Mouse (Mus musculus) ovary, adult 10 weeks (tissue): ENCODE results near the gene Sult6b1. TPM values are rescaled to one million over a fixed set of nuclear protein-coding genes. Genes with fewer than 3 reads are reported as not detected.

Experiments used
- polyA plus RNA-seq: library from polyadenylated mRNA; stranded (reverse); fragments of 350-450 nt; fragmentation: Illumina TruSeq; extraction: RNeasy Lipid Tissue Mini Kit (QIAGEN cat#74804); gene quantifications from one replicate; pipeline ENCODE4 v1.2.3, GENCODE M21; 2014

The Sult6b1 gene
- 1.1 TPM for polyA plus RNA-seq

DNA sequence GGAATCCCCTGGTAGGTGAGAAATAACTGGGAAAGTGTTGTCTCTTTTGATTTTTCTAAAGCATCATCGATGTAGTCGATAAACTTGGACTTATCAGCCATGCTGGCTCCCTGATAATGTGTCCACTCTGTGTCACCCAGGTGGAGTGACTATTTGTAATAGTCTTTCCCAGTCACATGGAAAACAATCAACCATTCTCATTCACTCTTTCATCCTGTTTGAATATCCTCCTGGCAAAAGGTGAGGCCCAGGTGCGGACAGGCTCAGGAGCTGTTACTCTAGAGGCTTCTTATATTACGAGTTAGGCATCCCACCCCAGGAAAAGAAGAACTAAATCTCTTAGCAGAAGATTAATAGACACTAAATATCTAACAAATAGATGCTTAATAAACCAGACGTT is at the start of gene Sult6b1:
Gene Sult6b1 (minus strand): TSS at position 101 of the 400 bp plus-strand sequence.

GRCm38 (mm10) chr17:78936466-78937228 is 29.9 kb upstream of the Sult6b1 start, which contains the start of the genes Cebpz and Ndufaf7:
TSS of gene Cebpz (minus strand) at chr17:78937066.
TSS of gene Ndufaf7 (plus strand) at chr17:78937136.

DNA sequence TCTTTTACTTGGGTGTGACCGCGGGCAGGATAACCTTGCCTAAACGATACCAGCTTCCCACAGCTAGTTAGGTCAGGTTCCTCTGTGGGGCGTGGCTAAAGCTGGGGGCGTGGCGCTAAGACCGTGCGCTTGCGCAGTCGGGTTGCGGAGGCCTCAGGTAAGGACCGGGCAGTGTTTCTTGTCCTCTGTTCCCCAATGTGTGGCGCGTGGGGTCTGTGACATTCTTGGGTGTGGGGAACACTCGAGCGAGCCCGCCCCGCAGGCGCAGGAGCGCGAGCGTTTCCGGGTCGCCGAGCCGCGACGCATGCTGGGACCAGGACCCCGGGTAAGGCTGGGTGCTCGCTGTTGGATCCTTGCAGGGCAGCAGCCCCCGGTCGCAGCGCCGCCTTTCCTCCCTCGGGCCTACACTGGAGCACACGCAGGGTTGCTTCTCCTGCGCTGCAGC is 9.6 kb upstream of the Sult6b1 start, which contains the start of gene Cebpzos:
Gene Cebpzos (plus strand): TSS at position 132 of the 445 bp plus-strand sequence.

GRCm38 (mm10) chr17:78882401-78883112 is 24.2 kb downstream of the Sult6b1 start, which contains the start of gene Eif2ak2:
TSS of gene Eif2ak2 (minus strand) at chr17:78882573.

GRCm38 (mm10) chr17:78834856-78835835 is 71.6 kb downstream of the Sult6b1 start, which contains the start of the genes Heatr5b and Gpatch11:
TSS of gene Heatr5b (minus strand) at chr17:78835364.
TSS of gene Gpatch11 (plus strand) at chr17:78835567.

Other genes with a start within 250 kb of the Sult6b1 start
- 119 TPM for gene Strn, start 169.8 kb downstream of the Sult6b1 start, polyA plus RNA-seq
- gene Heatr5b, start 71.6 kb downstream of the Sult6b1 start, polyA plus RNA-seq, result 14.3 TPM
- gene Gpatch11, start 71.4 kb downstream of the Sult6b1 start, polyA plus RNA-seq, result 13.9 TPM
- 70.3 TPM for gene Eif2ak2, start 24.4 kb downstream of the Sult6b1 start, polyA plus RNA-seq
- 31.5 TPM for gene Cebpzos, start 9.5 kb upstream of the Sult6b1 start, polyA plus RNA-seq
- 115 TPM for gene Cebpz, start 30.1 kb upstream of the Sult6b1 start, polyA plus RNA-seq
- 38.5 TPM for gene Ndufaf7, start 30.1 kb upstream of the Sult6b1 start, polyA plus RNA-seq
- gene Prkd3, start 113.8 kb upstream of the Sult6b1 start, polyA plus RNA-seq, result 122 TPM
- gene Qpct, start 144.9 kb upstream of the Sult6b1 start, polyA plus RNA-seq, result 16.3 TPM